ENCODE assay signal across 8 mouse cellular contexts in genomic region chr15:6231308-6232103, GRCm38 (mm10).
DNase-seq lines count a peak whose midpoint lies in the region; ATAC-seq lines count a peak whose summit lies in the region.

No protein-coding gene starts in this region.

- DNase-seq in kidney, adult 18-20 months: peak; percentile 29
- DNase-seq in kidney, adult 11 months: no peak
- DNase-seq in spleen, postnatal 10 days (ENCODE audit: low spot score in 2 of 2): peak; percentile 9 to 27
- DNase-seq in spleen, adult 18-20 months: no peak
- DNase-seq in gastrocnemius, postnatal 25 days: peak; percentile 9
- peak; percentile 32 for DNase-seq in right cerebral cortex, postnatal 4 days
- DNase-seq in B cell, adult 2 months: no peak

- ATAC-seq in erythroblast, adult 5-6 weeks (replicated peaks; ENCODE audit: low FRiP score, poor library complexity, severe bottlenecking): no peak

Comparison
In these comparisons a context has a peak if more than half of its experiments do, and no peak if none do; other contexts are left out.
1. DNase-seq: peak in kidney, adult 18-20 months (single experiment), spleen, postnatal 10 days (2 of 2), gastrocnemius, postnatal 25 days (single experiment) and right cerebral cortex, postnatal 4 days (single experiment); none in kidney, adult 11 months (single experiment), spleen, adult 18-20 months (0 of 2) and B cell, adult 2 months (0 of 2).